Mouse (Mus musculus): ENCODE measurements around the gene Ssr1.

DNA sequence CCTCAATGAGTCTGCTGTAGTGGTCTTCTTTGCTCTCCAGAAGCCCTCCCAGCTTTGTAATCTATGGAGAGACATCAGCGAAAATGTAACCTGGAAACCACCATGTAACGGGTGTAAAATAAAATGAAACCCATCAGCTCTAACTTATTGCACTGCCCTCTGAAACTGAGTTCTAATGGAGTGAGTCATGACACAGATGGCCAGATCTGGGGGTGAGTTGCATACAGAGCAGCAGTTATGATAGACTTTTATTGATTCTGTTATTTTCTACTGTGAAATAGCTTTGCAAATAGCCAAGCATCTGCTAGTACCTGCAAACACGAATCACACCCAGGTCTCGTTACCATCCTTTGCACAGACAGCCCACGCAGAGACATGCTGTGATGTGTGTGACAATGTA is 18.4 kb upstream of the Ssr1 start:
- TF ChIP-seq POLR2A (IDR thresholded peaks at IDR 0.05; ENCODE audit: borderline replicate concordance, low read depth, low read length) (no peak), CTCF (IDR thresholded peaks at IDR 0.05; ENCODE audit: low read depth, low read length) (no peak)
